Mouse (Mus musculus) kidney, postnatal 10 days (tissue): Measurements from ENCODE around the gene Mmachc.

Experiments
- DNase-seq: peaks from one replicate; pipeline ENCODE4 v3.0.0; 2021; ENCODE audit warnings: mixed read lengths

Gene Mmachc

GRCm38 (mm10) chr4:116708201-116708764, at the start of gene Mmachc, which contains the start of gene Ccdc163:
Gene Mmachc, minus strand, starts transcription at chr4:116708406.
Gene Ccdc163, plus strand, starts transcription at chr4:116708509.
- peak; percentile 92 for DNase-seq

DNA sequence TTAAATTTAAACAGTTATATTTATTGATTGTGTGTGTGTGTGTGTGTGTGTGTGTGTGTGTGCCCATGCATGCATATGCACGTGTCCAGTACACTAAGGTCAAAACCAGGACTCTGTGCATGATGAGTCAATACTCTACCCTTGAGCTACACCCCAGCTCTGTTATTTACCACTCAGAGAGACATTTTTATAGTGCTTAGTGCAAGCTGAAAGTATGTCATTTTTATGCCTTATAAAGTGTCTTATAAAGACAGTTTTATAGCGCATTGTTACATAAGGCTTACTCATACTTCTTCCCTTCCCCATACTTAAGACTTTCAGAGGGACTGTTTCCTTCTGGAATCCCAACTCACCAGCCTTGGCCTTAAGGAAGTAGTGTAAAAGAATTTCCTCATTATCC, 41.5 kb upstream of the Mmachc start:
- no peak for DNase-seq

DNA sequence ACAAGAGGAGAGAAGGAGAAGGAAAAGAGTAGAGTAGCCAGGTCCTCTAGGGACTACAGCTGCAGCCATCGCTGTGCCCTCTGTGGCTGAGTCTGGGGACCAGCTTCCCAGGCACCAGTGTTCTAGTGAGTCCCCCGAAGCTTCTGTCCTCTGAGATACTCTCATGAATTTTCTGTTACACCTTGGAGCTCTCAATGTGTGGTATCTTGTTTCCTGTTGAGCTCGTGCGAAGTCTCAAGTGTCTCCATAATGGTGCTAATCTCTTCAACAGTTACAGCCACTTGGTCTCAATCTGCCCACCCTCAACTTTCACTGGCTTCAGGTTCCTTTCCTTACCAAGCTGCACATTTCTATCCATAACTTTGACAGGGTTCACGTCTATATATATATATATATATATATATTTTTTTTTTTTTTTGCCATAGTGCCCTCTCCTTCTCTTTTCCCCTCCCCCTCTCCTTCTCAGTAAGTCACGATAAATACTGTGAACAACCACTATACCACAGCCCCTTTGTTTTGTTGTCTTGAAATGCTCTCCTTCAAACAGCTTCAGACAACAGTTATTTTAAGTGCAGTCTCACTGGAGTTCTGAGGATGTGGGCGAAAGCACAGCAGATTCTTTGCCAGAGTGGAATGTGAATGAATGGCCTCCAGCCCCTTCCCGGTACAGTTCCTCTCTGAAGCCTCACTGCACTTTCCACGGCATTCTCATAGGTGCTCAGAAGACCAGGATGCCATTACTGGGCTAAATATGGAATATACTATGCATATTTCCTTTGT, 31.0 kb upstream of the Mmachc start:
- no peak for DNase-seq

DNA sequence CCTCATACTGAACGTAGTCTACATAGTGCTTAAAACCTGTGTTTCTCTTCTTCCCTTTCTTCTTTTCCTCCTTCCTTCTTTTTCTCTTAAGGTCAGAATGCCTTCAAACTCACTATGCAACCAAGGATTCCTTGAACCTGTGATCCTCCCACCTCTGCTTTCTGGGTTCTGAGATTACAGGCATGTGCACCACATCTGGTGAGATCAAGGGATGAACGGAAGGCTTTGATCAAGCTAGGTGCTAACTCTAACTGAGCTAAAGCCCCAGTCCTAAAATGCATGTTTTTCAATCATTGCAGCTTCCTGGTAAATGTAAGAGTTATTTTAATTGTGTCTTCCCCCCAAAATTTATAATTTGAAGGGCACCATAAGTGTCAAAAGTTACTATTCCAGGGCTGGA, 26.8 kb upstream of the Mmachc start:
- DNase-seq: no peak

DNA sequence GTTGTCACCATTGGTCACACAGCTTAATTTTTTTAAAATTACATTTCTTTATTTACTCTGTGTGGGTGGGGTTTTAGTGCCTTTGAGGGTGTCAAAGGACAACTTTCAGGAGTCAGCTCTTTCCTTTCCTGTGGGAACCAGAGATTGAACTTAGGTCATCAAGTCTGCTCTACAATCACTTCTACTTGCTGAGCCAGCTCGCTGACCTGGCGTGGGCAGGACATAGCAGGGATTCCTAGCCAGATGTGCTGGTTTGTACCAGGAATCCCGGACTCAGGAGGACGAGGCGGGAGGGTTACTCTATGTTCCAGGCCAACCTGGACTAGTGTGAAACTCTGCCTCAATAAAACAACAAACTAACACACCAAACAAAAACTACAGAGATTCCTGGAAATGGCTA, 24.1 kb upstream of the Mmachc start:
- DNase-seq: peak; percentile 14

DNA sequence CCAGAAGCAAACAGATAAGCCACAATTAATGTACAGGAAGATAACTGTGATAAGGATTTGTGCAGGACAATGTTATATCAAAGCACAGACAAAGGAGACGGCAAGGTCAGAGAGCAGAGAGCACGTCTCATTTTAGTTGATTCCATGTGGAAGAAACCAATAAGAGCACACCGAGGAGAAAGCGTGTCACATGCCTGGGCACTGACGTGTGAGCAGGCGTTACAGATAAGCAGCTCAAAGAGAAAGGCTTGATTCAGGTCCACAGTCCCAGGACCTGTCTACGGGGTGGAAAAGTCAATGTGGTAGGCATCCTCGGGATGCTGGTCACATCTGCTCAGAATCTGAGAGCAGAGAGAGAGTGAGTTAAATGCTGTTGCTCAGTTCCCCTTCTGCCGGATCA, 22.9 kb upstream of the Mmachc start:
- no peak for DNase-seq

- DNase-seq: no peak
These were observed 21.3 kb upstream of the Mmachc start for GRCm38 (mm10) chr4:116729532-116729931.

GRCm38 (mm10) chr4:116727401-116727800, 19.2 kb upstream of the Mmachc start:
- DNase-seq: no peak

DNA sequence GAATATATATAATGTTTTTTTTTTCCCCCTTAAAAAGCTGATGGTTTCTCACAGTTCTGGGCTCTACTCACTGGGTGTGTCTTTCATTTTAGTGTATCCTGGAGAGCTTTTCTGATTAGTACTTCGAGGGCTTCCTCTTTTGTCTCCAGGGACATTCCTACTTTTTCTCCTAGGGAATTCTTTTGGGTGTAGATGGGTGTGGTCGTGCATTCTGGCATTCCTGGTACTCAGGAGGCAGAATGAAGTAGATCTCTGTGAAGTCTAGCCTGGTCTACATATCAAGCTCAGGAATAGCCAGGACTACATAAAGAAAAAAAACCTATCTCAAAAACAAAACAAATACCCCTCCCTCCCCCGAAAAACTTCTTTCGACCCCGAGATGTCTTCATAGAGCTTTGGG, 17.2 kb upstream of the Mmachc start:
- DNase-seq: no peak

DNA sequence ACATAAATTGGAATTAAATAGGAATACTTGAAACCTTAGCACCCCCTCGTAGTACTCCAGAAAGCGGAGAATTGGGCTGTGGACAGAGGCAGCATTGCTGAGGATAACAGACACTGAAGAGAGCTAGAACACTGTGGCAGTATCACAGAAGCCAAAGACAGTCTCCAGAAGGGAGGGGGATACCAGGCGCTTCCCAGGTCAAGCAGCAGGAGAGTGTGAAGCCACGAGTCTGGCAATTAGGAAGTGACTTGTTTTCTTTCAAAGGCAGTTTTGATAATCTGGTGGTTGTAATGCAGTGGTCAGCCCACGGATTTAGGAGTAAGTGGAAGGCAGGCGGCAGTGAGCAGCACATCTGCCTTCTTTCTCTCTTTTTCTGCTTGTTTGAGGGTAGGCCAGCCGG, 14.0 kb upstream of the Mmachc start:
- no peak for DNase-seq

DNA sequence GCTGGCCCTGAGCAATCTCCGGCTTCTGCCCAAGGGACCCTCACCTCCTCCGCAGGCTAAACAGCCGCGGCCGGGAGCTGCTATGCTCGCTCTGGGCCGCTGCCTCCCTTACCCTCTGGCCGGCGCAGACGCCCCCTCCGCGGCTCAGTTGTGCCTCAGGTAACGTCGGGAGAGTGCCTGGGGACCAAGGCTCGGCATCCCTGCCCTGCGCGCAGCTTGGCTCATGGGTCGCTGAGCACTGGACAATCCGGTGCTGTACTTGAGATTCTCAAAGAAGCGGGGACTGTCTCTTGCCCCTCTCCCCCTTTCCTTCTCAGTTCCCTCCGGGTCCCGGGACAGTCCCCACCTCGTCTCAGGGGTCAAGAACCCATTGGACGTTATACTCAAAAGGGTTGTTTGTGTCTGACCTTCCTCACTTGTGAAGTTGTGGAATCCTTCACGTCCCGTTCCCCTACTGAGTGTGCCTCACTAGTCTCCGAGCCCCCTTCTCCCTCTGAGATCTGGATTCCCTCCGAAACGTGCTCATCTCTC, 13.0 kb upstream of the Mmachc start:
- no peak for DNase-seq

DNA sequence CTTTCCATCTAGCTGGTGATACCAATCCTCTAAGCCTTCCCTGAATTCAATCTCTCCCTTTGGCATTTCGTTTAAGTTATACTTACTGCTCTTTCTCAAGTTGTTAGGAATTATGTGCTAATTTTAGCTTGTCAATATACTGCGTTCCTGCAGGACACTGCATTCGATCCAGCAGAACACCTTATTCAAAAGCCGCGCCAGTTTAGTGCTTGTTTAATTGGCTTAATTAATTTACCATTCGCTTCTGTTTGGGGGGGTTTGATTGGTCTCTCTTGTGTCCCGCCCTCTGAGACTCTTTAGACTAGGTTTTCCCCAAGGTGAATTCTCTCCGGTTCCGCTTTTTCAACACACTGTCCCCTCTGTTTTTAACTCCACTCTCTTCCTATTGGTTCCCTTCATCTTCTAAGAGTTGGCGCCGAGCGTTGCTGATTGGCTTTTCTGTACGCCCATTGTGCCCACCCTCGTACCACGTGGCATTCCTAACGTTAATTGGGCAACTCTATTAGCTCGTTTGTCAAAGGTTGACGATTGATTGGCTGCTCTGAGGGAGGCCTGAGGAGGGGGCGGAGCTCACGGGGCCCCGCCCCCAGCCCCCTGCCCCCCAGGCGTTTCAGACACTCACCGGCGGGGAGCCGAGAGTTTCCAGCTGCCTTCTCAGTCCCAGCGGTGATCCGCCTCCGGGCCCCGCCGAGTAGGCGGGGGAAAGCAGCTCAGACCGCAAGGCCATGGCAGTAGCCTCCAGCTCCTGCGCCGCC, 12.3 kb upstream of the Mmachc start, which contains the start of gene Tesk2:
Gene Tesk2 (plus strand): TSS at position 606 of the 755 bp plus-strand sequence.
- DNase-seq: peak; percentile 95

GRCm38 (mm10) chr4:116719396-116719795, 11.2 kb upstream of the Mmachc start:
- DNase-seq: peak; percentile 81

DNA sequence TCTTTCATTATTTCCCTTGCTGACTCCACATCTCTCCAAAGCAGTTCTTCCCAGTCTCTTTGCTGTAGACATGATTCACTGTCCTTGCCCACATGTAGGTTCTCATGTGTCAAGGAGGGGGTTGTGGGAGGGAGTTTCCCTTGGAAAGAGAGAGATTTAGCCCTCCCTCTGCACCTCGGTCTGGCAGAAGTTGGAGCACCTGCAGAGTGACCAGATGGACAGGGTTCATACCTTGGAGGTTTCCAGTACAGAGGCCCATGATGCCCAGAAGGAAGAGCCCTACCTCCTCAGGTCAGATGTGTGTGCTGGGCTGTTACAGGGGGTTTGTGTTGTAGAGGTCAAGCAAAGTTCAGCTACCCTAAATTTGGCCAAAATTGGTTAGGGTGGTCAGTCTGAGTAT, 4.3 kb upstream of the Mmachc start:
- no peak for DNase-seq

DNA sequence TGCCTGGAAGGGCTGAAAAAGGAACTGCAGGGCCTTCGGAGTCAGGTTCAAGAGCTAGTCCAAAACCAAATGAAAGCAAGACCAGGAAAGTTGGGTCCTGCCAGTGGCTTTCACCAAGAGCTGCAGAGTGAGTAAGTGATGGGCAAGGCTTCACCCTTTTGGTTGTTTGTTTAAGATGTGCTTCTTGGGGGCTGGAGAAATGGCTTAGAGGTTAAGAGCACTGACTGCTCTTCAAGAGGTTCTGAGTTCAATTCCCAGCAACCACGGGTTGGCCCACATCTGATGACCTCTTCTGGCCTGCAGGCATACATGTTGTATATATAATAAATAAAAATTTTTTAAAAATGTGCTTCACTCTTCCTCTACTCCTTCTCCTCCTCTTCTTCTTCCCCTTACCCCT, 1.9 kb upstream of the Mmachc start:
- DNase-seq: no peak

DNA sequence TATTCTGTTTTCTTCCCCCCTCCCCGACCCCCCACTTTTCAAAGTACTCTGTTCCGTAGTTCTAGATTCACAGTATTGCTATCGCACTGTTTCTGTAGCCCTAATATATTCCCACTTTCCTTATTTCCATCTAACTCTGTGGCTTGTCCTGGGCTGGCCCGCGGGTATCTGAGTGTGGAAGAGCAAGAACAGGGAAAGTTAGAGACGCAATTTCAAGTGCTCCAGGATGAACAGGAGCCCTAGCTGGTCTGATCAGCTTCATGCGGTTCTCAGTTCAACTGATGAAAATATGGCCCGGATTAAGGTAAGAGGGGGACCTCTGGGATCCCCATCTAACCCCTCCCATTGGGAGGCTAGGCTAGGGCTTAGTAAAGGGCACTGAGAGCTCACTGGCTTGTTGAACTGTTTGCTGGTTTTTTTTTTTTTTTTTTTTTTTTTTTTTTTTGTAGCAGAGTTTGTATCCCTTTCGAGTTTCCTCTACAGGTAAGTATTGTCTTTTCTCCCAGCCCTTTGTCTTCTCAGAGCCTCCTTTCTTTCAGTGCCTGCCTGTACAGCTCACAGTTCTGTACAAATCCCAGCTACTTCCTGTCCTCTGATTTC, 685 bp upstream of the Mmachc start:
- no peak for DNase-seq

DNA sequence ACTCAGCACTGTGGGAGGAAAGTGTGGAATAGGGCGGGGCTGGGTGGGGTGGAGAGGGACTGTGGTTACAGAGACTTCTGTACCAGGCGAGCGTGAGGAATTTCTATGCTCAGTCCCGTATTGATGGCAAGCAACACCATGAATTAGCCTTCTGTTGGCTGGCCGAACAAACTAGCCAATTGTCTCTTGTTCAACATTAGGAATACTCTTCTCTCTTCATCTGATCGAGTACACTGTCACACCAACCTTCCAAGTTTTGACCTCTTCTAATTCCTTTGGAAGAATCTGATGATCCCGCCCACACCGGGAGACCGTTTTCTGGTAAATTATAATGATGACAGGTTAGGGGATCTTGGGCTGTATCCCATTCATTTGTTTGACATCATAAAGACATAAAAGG, 540 bp downstream of the Mmachc start:
- no peak for DNase-seq

DNA sequence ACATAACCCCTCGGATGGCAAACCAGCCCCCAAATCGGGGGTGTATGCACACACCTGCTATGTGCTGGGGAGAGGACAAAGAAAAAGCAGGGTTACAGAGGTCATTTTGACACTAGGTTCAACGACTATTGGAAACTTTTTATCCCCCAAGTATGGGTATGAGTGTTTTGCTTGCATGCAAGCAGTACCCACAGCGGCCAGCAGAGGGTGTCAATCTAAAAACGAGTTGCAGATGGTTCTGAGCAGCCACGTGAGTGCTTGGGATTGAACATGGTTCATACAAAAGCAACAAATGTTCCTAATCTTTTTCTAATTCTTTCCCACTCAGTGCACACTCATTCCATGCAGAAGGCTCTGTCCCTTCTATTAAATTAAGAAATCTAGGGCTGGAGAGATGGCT, 4.4 kb downstream of the Mmachc start:
- peak; percentile 87 for DNase-seq

DNA sequence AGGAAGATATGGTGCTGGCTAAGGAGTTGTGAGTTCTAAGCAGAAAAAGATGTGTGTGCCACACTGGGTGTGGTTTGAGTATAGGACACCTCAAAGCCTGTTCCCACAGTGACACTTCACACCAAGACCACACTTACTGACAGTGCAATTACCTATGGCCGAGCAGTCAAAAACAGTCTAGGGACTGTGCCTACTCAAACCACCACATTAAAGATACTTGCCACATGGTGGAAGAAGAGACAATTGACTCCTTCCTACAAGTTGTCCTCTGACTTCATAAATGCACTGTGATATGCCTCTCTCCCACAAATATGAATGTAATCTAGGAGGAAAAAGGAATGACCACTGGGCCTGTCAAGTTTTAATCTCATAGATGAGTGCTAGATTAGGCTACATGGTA, 7.2 kb downstream of the Mmachc start:
- no peak for DNase-seq

GRCm38 (mm10) chr4:116698693-116699342, 9.4 kb downstream of the Mmachc start:
- DNase-seq: peak; percentile 32

- DNase-seq: no peak
These were observed 14.4 kb downstream of the Mmachc start for GRCm38 (mm10) chr4:116693785-116694184.

GRCm38 (mm10) chr4:116692146-116692545, 16.1 kb downstream of the Mmachc start:
- no peak for DNase-seq
